Mouse (Mus musculus) neural tube, embryonic 14.5 days (tissue): ENCODE measurements around the gene Cep152. TPM values are rescaled to one million over a fixed set of nuclear protein-coding genes. Genes with fewer than 3 reads are reported as not detected.

Experiments
- ATAC-seq: fragments of 200-750 bp; cut with Nextera tagmentation; 2 replicates; pipeline ENCODE4 v1.8.0; 2017; ENCODE audit warnings: low read depth, mild to moderate bottlenecking, moderate TSS enrichment, moderate library complexity
- H3K27ac ChIP-seq: fragments of 300-500 bp; sonication (generic); 2 replicates; pipeline ENCODE4 v1.5.1; 2014; ENCODE audit warnings: low read depth, mild to moderate bottlenecking, control low read depth, low read length, moderate library complexity, mixed read lengths
- H3K27me3 ChIP-seq: fragments of 300-500 bp; sonication (generic); 2 replicates; pipeline ENCODE4 v1.6.1; 2014; ENCODE audit warnings: low read length; ENCODE audit not compliant: control insufficient read depth, insufficient read depth
- H3K36me3 ChIP-seq: fragments of 300-500 bp; sonication (generic); 2 replicates; pipeline ENCODE4 v1.6.1; 2014; ENCODE audit warnings: low read length, mixed read lengths; ENCODE audit not compliant: control insufficient read depth, insufficient read depth
- H3K4me1 ChIP-seq: fragments of 300-500 bp; sonication (generic); 2 replicates; pipeline ENCODE4 v1.6.1; 2014; ENCODE audit warnings: low read length; ENCODE audit not compliant: control insufficient read depth, insufficient read depth
- H3K4me2 ChIP-seq: fragments of 300-500 bp; sonication (generic); 2 replicates; pipeline ENCODE4 v1.6.1; 2014; ENCODE audit warnings: mild to moderate bottlenecking, low read depth, low read length, control low read depth
- H3K4me3 ChIP-seq: fragments of 300-500 bp; sonication (generic); 2 replicates; pipeline ENCODE4 v1.5.1; 2014; ENCODE audit warnings: low read depth, low read length, control low read depth, mixed read lengths
- H3K9ac ChIP-seq: fragments of 300-500 bp; sonication (generic); replicated peaks from 2 replicates; pipeline ENCODE4 v1.6.1; 2014; ENCODE audit warnings: low read depth, mild to moderate bottlenecking, control low read depth, low read length, mixed read lengths
- H3K9me3 ChIP-seq: fragments of 300-500 bp; sonication (generic); 2 replicates; pipeline ENCODE4 v1.6.1; 2016; ENCODE audit warnings: low read length; ENCODE audit not compliant: control insufficient read depth
- WGBS: fragments of 180-500 bp; shearing (Covaris S2); extraction: QIAGEN DNeasy Blood & Tissue Kit; methylation state at CpG from one replicate; pipeline ENCODE4 v1.1.7; 2014; 5-methylcytosine and 5-hydroxymethylcytosine counted together
- polyA plus RNA-seq: library from polyadenylated mRNA; unstranded; fragments of >200 nt; fragmentation: Nextera tagmentation; extraction: Ambion mirVana; gene quantifications from 2 replicates; pipeline ENCODE4 v1.2.1, GENCODE M21; 2014

The Cep152 gene
- polyA plus RNA-seq = 3.0 and 3.1 TPM in 2 replicates

DNA sequence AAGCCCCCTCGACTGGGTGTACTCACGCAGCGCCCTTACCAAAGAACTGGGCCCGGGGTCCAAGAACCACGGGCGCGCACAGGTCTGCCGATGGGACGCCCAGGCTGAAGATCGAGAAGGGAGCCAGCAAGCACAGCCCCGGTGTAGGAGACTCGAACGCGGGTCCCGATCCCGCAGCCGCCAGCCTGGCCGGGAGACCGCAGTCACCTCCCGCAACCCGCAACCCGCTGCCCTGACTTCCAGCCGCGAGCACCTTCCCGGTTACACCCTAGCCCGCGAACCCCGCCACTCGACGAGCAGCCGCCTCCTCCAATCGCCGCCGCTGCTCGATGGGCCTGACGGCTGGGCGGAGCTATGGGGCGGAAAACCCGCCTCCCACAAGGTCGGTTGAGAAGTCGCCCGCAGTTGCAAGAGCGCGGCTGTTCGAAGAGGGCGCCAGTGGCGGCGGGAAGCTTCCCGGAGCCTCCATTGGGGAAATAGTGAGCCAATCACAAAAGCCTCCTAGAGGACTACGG, at the start of gene Cep152:
Cep152 (minus strand) TSS at position 277 of the 515 bp plus-strand sequence.
- no peaks in the 10 kb centered on the region for H3K4me1 ChIP-seq
- WGBS = under 1% methylated on average over 44 of the region's 50 CpGs
- H3K27me3 ChIP-seq = no peaks in the 10 kb centered on the region
- peak within 1 kb of the TSS; percentile 52 for H3K4me2 ChIP-seq
- H3K9ac ChIP-seq = peak within 1 kb of the TSS; percentile 65
- H3K4me3 ChIP-seq = peak within 1 kb of the TSS; percentile 69
- ATAC-seq = peak; percentile 99
- H3K27ac ChIP-seq = no peak within 1 kb of the TSS
- H3K36me3 ChIP-seq = no peaks in the 10 kb centered on the region
- no peaks in the 10 kb centered on the region for H3K9me3 ChIP-seq

DNA sequence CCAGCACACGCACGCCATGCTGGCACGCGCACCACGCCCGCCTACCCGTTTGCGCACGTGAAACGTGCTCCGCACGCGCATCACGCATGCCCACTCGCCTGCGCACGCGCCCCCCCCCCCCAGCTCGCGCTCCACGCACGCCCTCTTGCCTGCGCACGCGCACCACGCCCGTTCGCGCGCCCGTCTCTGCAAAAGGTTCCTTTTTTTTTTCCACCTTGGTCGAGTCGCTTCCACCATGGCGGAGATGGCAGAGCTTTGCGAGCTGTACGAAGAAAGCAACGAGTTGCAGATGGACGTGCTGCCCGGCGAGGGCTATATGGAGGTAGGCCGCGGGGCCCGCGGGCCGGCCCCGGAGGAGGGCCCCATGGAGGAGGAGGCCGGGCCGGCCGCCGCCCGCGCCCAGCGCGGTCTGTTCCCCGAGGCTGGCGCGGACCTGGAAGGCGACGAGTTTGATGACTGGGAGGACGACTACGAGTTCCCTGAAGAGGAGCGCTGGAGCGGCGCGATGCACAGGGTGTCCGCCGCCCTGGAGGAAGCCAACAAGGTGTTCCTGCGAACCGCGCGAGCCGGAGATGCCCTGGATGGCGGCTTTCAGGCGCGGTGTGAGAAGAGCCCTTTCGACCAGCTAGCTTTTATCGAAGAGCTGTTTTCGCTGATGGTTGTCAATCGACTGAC, 48.2 kb upstream of the Cep152 start, which contains the start of gene Eid1:
Eid1 (plus strand) TSS at position 139 of the 675 bp plus-strand sequence.
- Histone ChIP-seq H3K4me1 (peaks cover 11% of the 10 kb centered on the region), H3K4me3 (peak within 1 kb of the TSS; percentile 88), H3K27ac (peak within 1 kb of the TSS; percentile 96), H3K9me3 (no peaks in the 10 kb centered on the region), H3K27me3 (no peaks in the 10 kb centered on the region), H3K36me3 (no peaks in the 10 kb centered on the region), H3K4me2 (peak within 1 kb of the TSS; percentile 51), H3K9ac (peak within 1 kb of the TSS; percentile 96)
- WGBS = under 1% methylated on average over 59 of the region's 79 CpGs
- ATAC-seq = peak; percentile 95

DNA sequence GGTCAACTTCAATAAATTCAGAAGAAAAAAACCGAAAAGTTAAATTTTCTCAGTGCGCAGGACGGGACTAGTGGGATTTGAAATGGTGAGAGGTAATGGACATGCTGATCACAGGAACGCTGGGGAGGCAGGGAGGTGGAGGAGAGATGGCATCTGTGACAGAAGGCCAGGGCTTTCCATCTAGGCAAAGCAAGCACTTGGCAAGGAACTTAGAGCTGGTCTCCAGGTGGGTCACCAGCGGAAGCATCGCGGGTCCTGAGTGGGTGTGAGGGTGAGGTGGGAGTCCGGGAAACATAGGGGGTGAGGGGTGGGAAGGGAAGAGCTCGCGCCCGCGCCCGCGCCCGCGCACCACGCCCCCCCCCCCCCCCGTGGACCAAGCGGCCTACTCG, 47.6 kb upstream of the Cep152 start:
- peak overlapping the region; percentile 96; the same call in 1 of the 2 replicates for H3K9ac ChIP-seq
- peak overlapping the region; percentile 96 for H3K27ac ChIP-seq
- ATAC-seq = no peak
- H3K9me3 ChIP-seq = no peaks in the 10 kb centered on the region
- H3K36me3 ChIP-seq = no peaks in the 10 kb centered on the region
- peaks cover 11% of the 10 kb centered on the region for H3K4me1 ChIP-seq
- peak overlapping the region; percentile 88 for H3K4me3 ChIP-seq
- no peaks in the 10 kb centered on the region for H3K27me3 ChIP-seq
- WGBS = 24% methylated on average over 7 of the region's 20 CpGs
- H3K4me2 ChIP-seq = peak overlapping the region; percentile 51

DNA sequence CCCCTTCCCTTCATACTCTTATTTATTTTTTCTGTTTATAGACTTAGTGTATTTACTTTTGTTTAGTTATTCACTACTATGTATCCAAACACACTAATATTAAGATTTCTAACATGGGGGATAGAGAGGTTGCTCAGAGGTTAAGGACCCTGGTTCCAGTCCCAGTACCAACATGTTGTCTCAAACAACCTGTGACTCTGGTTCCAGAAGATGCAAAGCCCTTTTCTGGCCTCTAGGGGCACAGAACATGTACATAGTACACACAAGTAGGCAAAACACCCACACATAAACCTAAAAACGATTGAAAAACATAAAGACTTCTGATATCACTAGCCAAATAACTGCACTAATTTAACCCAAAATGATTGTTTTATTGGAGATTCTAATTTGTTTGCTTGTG, 45.9 kb upstream of the Cep152 start:
- H3K9me3 ChIP-seq = no peaks in the 10 kb centered on the region
- no peak overlapping the region for H3K27ac ChIP-seq
- WGBS = 55% methylated on average over 1 of the region's 1 CpGs
- no peaks in the 10 kb centered on the region for H3K27me3 ChIP-seq
- H3K4me2 ChIP-seq = no peak overlapping the region
- H3K4me3 ChIP-seq = no peak overlapping the region
- no peak for ATAC-seq
- H3K9ac ChIP-seq = no peak overlapping the region
- no peaks in the 10 kb centered on the region for H3K36me3 ChIP-seq
- peaks cover 11% of the 10 kb centered on the region for H3K4me1 ChIP-seq

DNA sequence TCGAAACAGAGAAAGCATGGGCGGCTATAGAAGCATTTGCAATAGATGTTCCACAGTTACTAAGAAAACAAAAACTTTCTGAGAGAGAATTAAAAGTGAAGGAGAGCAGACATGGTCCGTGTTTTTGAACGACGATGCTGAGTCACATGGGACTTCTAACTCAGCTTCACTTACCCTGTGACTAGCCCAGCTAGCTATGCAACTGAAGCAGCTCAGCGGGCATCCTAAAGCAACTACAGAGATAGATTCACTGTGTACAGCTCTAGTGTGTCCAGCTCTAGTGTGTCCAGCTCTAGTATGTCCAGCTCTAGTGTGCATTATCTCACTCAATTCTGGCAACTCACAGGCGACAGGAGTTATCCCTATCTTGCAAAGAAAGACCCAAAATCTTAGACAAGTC, 42.8 kb upstream of the Cep152 start:
- 92% methylated on average over 7 of the region's 7 CpGs for WGBS
- Histone ChIP-seq H3K4me3 (no peak overlapping the region), H3K36me3 (no peaks in the 10 kb centered on the region), H3K27ac (no peak overlapping the region), H3K4me2 (no peak overlapping the region), H3K9ac (no peak overlapping the region), H3K4me1 (no peaks in the 10 kb centered on the region), H3K27me3 (no peaks in the 10 kb centered on the region), H3K9me3 (no peaks in the 10 kb centered on the region)
- no peak for ATAC-seq

DNA sequence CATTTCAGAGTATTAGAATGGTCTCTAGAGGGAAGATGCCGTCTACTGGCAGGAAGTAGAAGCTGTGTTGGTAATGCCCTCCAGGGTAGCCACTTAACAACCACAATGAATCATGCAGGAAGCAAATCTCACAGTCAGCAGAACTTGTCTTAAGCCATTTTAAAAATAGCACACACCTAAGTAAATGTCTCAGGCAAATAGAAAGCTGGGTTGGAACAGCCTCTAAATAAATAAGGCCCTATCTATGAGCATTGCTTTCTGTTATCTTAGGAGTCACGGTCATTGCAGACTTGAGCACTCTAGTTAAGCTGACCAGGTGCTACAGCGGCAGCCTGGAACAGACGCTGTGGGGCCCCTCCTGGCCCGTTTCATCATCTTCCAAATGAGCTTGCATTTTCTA, 42.3 kb upstream of the Cep152 start:
- Histone ChIP-seq H3K9ac (no peak overlapping the region), H3K9me3 (no peaks in the 10 kb centered on the region), H3K4me2 (no peak overlapping the region), H3K36me3 (no peaks in the 10 kb centered on the region), H3K27ac (no peak overlapping the region), H3K4me3 (no peak overlapping the region), H3K4me1 (no peaks in the 10 kb centered on the region), H3K27me3 (no peaks in the 10 kb centered on the region)
- WGBS = 63% methylated on average over 5 of the region's 5 CpGs
- no peak for ATAC-seq

DNA sequence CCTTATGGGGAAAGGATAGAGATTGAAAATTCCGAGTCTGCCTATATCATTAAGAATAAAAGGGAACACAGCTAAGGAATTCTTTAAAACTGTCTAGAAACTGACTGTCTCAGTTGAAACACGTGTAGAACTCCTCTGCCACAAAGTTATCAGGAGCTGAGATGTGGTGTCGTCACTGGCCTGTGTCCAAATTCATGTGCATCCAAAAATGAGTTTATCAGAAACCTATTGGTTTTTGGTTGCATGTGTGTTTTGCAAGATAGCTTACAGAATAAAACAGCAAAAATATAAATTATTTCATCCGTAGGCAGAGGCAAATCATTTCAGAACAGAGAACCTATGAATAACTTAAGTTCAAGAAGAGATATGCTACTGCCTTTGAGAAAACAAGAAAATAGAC, 41.8 kb upstream of the Cep152 start:
- no peak for ATAC-seq
- H3K27me3 ChIP-seq = no peaks in the 10 kb centered on the region
- 83% methylated on average over 4 of the region's 4 CpGs for WGBS
- H3K9ac ChIP-seq = no peak overlapping the region
- no peak overlapping the region for H3K4me3 ChIP-seq
- H3K27ac ChIP-seq = no peak overlapping the region
- no peaks in the 10 kb centered on the region for H3K4me1 ChIP-seq
- no peaks in the 10 kb centered on the region for H3K9me3 ChIP-seq
- no peaks in the 10 kb centered on the region for H3K36me3 ChIP-seq
- H3K4me2 ChIP-seq = no peak overlapping the region

DNA sequence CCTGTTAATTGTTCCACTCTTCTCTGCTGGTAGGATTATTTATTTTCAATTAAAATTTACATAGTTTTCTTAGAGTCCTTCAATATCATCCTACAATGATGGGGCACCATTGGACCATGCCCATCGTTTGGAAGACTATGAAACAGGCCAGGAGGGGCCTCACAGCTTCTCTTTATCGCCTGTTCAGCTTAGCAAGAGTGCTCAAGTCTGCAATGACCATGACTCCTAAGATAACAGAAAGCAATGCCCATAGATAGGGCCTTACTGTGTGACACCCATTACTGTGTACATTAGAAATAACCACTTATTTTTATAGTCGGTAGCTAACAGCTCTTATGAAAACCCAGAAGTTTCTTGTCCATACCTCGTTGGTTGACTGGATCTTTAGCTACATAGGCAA, 41.0 kb upstream of the Cep152 start:
- H3K27me3 ChIP-seq = no peaks in the 10 kb centered on the region
- no peaks in the 10 kb centered on the region for H3K36me3 ChIP-seq
- H3K9ac ChIP-seq = no peak overlapping the region
- no peak overlapping the region for H3K4me3 ChIP-seq
- WGBS = 89% methylated on average over 4 of the region's 4 CpGs
- H3K27ac ChIP-seq = no peak overlapping the region
- no peak overlapping the region for H3K4me2 ChIP-seq
- no peaks in the 10 kb centered on the region for H3K9me3 ChIP-seq
- no peak for ATAC-seq
- no peaks in the 10 kb centered on the region for H3K4me1 ChIP-seq

DNA sequence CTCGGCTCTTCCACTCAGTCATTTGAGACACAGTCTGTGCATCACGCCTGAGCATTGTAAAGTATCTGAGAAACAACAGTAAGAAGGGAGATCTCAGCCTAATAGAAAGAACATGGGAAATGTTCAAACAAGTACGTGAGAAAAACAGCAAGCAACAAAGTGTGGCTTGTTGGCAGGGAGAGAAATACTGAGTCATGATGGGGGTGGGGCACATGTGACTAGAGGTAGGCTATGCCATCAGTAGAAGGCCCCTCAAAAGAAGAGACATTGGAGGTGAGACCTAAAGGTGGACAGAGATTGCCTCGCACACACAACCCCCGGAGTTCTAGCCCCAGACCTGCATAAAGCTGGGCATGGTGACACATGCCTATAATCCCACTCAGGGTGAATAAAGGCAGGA, 40.3 kb upstream of the Cep152 start:
- ATAC-seq = no peak
- no peaks in the 10 kb centered on the region for H3K27me3 ChIP-seq
- H3K9me3 ChIP-seq = no peaks in the 10 kb centered on the region
- no peak overlapping the region for H3K4me2 ChIP-seq
- H3K4me1 ChIP-seq = no peaks in the 10 kb centered on the region
- H3K36me3 ChIP-seq = no peaks in the 10 kb centered on the region
- no peak overlapping the region for H3K9ac ChIP-seq
- no peak overlapping the region for H3K27ac ChIP-seq
- no peak overlapping the region for H3K4me3 ChIP-seq
- WGBS = 87% methylated on average over 5 of the region's 5 CpGs
